Mouse (Mus musculus): ENCODE results near the gene Eef1a1. TPM values are rescaled to one million over a fixed set of nuclear protein-coding genes. Genes with fewer than 3 reads are reported as not detected.

Eef1a1 gene
- total RNA-seq, 4 experiments from 2014 or later, result 5,975 to 6,274 (median 6,040) TPM

DNA sequence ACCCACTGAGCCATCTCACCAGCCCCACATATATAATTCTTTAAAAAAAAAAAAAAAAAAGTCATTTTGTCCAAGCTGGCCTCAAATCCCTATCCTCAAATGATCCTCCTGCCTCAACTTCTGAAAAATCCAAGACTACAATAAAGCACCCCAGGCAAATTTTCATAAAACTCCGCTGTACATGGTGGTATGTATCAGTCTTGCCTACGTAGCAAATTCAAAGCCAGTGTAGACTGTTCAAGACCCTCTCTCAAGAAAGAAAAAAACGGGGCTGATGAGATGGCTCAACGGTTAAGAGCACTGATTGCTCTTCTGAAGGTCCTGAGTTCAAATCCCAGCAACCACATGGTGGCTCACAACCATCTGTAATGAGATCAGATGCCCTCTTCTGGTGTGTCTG is 13.1 kb downstream of the Eef1a1 start:
- DNase-seq, result no peak

DNA sequence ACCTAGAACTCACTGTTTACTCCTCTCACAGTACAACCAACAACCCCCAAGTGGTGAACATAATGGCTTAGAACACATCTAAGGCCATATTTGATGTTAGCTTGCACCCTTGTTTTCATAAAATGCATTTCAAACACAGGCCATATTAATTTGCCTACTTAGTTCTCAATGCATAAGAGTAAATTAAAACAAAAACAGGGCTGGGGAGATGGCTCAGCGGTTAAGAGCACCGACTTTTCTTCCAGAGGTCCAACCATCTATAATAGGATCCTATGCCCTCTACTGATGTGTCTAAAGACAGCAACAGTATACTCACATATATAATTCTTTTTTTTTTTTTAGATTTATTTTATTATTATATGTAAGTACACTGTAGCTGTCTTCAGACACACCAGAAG is 13.6 kb downstream of the Eef1a1 start:
- no peak for DNase-seq

DNA sequence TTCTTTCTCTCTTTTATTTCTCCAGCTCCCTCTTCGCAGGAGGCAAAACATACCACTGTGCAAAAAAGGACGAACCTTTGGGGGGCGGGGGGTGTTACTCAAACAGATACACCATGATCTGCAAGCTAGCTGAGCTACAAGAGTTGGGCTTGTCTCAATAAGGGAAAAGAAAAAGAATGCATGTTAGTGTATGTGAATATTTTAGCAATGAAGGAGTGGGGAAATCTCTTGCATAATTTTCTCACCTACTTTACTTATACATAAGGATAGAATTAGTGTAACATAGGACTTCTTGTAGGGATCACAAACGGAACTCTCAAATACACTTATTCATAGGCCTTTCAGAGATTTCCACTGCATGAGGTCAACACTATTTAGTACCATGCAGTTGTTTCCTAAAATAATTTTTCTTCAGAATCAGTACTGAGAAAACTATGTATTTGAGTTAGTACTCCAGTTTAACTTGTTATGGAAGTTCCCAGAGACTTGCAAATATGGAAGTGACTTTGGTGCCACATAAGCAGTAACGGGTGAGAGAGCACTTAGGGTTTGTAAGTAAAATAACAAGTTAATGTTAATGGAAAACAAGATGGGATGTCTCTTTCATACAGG is 14.1 kb downstream of the Eef1a1 start:
- no peak for DNase-seq

DNA sequence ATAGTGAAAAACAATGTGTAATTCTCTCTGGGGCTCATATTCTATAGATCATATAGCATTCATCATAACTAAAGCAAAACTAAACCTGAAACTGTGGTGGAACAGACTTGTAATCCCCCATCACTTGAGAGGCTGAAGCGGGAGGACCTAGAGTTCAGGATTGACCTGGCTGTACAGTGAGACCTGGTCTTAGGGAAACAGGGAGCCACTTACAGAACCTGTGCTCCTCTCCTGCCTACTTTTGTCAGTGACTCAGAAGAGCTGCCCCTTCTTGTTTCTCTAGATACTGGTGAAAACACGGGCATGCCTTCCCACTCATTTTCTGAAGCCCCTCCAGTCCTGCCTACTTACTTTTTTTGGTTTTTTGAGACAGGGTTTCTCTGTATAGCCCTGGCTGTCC is 14.7 kb downstream of the Eef1a1 start:
- DNase-seq, result no peak

DNA sequence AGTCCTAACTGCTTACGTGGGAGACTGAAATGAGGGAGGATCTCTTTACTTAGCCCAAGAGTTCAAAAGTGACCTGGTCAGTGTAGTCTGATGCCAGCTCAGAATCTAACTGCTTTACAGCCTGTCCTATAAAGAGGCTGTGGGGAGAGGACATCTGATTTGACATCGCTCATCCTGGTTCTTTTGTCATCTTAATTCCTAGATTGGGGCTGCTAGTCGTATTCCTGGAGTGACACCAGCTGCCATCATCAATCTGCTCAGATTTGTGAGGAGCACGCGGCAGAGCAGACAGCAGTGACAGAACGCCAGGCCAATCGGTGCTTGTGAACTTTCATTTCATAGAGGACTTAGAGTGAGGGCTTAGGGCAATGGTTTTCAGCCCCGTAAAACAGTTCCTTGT is 15.4 kb downstream of the Eef1a1 start:
- DNase-seq, result no peak

DNA sequence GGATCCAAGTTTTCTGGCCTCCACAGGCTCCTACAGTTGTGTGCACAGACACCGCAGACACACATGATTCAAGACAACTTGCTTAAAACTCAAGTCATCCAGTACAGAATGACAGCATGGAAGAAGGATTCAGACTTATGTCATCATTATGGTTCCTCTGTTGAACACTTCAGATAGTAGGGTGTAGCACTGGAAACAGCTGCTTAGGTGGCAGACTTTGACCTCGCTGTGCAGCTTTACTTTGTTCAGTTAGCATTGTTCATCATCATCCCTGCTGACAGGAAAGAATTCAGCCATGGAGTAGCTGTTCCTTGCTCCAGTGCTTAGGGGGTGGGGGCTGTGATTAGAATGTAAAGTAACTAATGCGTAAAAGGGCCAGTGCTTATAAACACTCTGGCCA is 23.2 kb downstream of the Eef1a1 start:
- DNase-seq, result no peak

DNA sequence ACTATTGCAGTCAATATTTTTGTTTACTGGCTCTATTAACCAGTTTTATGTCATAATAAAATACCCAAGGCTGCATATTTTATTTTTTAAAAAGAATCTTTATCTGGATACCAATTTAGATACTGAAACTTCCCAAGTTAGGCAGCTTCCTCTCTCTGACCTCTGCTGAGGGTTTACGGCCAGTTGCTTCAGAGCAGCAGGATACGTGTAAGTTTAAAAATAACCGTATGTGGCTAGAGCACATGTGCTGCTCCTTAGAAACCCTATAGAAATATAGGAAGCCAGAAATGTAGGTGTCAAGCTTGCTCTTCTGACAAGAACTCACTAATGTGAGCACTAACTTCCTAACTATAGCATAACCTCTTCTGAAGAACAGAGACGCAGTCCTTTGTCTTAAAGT is 25.6 kb downstream of the Eef1a1 start:
- DNase-seq, result no peak

DNA sequence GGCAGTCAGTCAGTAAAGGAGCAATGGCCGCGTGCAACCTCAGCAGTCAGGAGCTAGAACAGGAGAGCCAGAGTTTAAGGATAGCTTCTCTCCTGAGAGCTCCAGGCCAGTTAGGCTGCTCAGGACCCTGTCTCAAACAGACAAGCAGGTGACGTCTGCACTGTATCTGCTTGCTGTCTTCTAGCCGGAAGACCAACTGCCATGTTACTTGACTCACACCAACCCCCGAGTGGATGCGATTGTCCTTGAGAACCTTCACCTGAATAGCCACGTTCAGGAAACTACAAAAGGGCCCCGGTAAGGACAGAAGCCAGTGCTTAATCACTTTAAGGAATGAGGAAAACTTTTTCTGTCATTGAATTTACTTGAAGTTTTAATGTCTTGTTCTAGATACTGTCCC is 31.9 kb downstream of the Eef1a1 start:
- DNase-seq, result no peak

DNA sequence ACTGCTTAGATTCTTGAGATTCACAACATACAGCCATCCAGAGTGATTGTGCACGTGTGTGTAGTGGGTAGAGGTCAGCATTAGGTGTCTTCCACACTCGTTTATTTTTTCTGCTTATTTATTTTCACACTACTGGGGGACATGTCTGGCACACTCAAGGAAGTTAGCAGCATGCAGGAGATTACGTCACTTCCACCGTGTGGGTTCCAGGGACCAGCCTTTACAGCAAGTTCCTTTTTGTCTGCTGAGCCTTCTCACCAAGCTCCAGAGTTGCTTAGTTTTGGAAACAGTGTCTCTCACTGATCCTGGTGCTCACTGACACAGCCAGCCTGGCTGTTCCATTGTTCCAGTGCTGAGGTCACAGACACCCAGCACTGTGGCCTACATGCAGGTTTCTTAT is 37.6 kb downstream of the Eef1a1 start:
- DNase-seq, result no peak

DNA sequence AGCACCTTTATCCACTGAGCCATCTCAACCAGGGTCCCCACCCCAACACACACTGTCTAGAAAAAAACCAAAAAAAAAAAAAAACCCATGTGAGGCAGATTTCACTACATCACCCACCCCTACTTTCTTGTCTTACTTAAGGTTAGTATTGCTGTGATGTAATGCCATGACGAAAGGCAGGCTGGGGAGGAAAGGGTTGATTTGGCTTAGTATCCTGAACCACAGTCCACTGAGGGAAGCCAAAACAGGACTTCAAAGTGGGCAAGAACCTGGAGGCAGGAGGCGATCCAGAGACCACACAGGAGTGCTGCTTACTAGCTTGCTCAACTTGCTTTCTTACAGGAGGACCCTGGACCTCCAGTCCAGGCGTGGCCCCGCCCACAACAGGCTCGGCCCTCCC is 38.5 kb downstream of the Eef1a1 start:
- DNase-seq, result no peak

DNA sequence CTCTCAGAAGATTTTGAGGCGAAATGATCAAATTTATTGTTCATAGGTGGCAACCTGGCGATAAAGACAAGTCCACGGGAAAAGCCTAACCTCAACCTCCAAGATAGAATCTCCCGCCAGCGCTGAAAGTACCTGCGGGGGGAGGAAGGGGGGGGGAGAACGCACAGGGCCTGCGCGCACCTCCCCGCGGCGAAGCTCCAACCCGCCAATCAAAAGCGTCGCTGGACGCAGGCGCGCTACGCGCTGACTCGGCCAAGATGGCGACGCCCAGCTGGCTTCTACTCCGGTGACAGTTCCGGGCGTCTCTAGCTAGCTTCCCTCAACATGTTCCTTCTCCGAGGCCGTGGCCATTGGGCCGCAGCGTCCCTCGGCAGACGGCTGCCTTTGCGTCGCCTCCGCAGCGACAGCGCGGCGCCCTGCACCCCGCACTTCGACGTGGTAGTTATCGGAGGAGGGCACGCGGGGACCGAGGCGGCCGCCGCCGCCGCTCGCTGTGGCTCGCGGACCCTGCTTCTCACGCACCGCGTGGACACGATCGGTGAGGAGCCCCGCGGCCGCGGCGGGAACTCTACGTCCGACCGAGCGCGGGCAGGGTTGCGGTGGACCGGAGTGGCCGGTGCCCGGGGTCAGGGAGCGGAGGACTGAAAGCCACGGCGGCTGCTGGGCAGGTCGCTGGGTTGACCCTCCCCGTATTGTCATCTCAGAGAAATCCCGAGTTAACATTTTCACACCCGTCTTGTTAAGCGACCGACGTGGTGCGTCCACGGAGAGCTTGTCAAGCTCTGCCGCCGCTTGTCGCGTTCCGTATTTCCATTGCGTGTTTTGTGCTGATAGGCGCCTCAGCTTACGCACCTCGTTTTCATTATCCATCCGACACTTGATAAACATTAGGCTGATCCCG is 40.7 kb downstream of the Eef1a1 start, which contains the start of the genes Mto1 and Gm17324:
Gene Mto1 (plus strand): TSS at position 236 of the 901 bp plus-strand sequence.
Gene Gm17324 (minus strand): TSS at position 814 of the 901 bp plus-strand sequence.
- DNase-seq, result peak; percentile 81

DNA sequence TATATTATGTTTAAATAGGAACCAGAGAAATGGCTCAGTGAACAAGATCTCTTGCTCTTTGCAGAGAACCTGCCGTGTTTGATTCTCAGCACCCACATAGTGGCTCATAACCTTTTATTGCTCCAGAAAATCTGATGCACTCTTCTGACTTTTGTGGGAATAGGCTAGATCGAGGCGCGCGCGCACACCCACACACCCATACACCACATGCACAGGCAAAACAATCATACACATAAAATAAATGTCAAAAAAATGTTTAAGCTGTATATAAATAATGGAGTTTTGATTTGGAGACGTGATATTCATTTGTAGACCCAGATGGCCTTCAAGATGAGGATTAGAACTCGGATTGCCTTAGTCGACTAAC is 41.4 kb downstream of the Eef1a1 start:
- no peak for DNase-seq

DNA sequence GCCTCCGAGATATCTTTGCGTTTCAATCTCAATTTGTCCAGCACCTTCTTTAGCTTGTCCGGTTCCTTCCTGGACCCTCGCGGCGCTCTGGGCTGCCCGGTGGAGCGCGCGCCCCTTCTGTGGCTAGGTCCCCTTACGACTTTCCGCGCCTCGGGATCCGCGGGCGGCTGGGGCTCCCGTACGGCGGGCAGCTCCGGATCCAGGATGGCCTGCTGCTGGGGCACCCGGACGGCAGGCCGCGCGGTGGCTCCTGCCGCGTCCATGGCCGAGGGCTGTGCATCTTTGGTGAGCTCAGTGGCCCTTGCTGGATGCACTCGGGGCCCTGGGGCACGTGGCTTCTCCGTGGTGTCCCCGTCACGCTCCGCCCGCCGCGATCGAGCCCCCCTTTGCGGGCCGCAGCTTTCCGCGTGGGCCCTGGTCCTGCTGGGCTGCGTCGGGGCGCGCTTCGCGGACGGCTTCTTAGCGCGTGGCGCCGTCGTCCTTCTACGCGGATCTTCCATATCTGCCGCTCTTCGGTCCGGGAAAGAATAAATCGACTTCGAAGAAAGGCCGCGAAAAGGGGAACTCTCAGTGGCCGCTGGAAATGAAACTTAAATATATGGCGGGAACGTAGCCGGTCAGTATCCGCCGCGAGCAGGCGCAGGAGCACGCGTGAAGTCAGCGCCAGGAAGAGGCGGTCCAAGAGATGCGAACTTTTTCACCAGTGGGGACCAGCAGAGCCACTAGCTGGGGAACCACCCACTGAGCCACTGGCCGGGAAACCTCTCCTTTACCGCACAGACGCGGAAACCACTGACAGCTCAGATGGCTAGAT is 46.2 kb downstream of the Eef1a1 start, which contains the start of gene Cgas:
Gene Cgas (minus strand): TSS at position 659 of the 814 bp plus-strand sequence.
- DNase-seq, result peak; percentile 42

DNA sequence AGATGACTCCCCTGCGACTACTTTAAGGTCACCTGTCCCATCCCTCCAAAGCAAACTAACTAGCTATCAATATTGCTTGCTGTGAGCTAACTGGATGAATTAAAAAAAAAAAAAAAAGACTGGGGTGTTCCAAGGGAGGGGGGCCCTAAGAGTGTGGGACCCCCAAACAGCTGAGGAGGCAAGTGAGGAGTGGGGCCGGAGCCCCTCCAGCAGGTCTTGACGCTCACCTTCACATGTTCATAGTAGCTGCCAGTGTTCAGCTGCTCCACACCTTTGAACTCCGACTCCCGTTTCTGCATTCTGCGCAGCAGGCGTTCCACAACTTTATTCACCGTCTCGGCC is 46.7 kb downstream of the Eef1a1 start:
- no peak for DNase-seq

DNA sequence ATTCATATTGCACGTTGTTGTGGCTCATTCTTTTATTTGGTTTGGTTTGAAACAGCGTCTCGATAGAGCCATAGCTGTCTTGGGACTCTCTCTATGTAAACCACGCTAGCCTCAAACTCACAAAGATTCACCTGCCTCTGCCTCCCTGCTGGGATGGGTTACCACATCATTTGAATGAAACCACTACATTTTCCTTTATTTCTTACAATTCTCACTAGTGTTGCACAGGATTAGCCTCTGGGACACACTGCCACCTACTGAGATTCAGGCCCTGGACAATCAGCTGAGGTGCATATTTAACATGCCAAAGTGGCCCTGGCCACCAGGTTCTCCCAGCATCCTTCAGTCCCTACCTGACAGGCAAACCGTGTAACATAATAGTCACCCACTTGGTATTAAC is 49.5 kb downstream of the Eef1a1 start:
- no peak for DNase-seq

DNA sequence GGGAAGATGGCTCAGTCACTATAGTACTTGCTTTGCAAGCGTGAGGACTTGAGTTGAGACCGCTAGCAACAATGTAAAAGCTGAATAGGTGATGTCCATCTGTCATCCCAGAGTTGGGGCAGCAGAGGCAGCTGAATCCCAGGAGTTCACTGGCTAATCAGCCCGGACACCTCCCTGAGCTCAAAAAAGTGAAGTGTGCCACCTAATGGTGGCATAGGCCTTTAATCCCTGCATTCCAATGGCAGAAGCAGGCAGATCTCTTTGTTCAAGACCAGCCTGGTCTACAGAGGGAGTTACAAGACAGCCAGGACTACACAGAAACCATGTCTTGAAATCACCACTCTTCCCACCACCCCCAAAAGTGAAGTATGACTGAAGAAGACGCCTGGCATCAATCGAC is 56.5 kb downstream of the Eef1a1 start:
- DNase-seq, result no peak

DNA sequence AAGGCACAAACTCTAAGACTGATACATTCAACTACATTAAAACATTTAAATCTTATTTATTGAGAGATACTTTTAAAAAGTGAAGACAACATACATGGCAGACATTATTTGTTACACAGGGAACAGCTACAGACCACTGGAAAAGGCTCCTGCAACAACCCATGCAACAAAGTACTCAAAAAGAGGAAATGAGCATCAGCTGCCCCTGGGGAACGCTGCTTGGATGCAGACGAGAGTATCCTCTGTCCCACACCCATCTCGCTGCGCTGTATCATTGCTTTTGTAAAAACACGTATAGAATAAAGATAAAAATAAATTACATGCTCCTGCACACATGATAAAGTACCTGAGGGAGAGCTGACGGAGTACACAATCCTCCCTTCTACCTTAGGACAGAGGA is 58.5 kb downstream of the Eef1a1 start:
- no peak for DNase-seq

DNA sequence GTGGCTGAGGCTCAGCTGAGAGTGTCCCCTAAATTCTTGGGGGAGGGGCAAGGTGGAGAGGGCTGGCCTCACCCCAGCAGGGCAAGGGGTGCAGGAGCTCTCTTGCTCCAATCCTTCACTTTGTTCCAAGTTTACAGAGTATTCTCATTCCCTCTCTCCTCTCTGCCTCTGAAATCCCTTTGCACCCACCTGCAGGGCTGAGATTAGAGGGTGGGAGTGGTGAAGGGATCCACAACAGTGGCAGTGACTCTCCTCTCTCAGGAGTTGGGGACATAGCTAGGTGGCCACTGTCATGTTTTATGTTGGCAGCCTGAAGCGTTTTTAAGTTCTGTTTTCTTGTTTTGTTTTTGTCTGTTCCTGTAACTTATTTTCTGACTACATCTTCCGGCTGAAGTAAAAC is 59.4 kb downstream of the Eef1a1 start:
- DNase-seq, result no peak

DNA sequence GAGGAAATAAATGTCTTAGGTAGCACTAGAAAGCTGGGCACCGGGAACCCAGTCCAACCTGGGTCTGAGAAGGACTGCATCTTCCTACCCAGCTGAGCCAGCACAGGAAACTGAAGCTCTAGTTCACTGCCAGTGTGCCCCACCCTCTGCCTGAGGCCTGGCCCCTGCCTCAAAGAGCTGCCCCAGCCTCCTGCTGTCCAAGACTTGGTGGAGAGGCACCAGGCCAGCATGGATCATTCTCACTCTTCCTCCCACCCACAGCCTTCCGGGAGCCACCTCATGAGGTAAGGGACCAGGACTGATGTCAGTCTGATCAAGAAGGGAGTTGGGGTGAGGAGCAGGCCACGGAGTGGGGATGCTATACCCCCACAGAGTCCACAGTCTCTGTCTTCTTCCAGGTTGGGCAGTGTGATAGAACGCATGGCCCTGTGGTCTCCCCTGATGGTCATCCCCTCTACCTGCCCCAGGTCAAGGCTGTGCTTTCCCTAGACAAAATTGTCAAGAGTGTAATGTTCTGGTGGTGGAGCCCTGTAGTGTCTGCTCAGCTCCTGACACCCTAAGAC is 60.0 kb downstream of the Eef1a1 start:
- no peak for DNase-seq
